Mouse (Mus musculus) heart, postnatal 0 days (tissue): ENCODE results near the gene Tro.

Source experiments
- CTCF ChIP-seq: IDR thresholded peaks from 2 replicates; pipeline ENCODE4 v1.5.1; 2016; ENCODE audit warnings: antibody characterized with exemption, control low read depth, low read depth
- EP300 ChIP-seq: IDR thresholded peaks from 2 replicates; pipeline ENCODE4 v1.6.1; 2016; ENCODE audit warnings: antibody characterized with exemption, low read depth

GRCm38 (mm10) chrX:150677505-150677904 is 20.1 kb upstream of the Tro start:
- no peak for TF ChIP-seq CTCF
- no peak for TF ChIP-seq EP300
